Mouse (Mus musculus): ENCODE data around the gene Cep57l1. TPM values are rescaled to one million over a fixed set of nuclear protein-coding genes. Genes with fewer than 3 reads are reported as not detected.
A peak's percentile ranks its signal among the peaks of the same experiment; 100 is the strongest.

The Cep57l1 gene
- 17.5 and 18.9 TPM in 2 replicates for polyA plus RNA-seq (2016; fragmentation: Nextera tagmentation; extraction: Ambion mirVana)

- peak within 1 kb of the TSS; percentile 74 for H3K9ac ChIP-seq
- under 1% methylated on average over 69 of the region's 69 CpGs for WGBS
- no peaks in the 10 kb centered on the region for H3K27me3 ChIP-seq (replicated peaks)
- no peaks in the 10 kb centered on the region for H3K9me3 ChIP-seq
- no peaks in the 10 kb centered on the region for H3K36me3 ChIP-seq
- peak within 1 kb of the TSS; percentile 82 for H3K4me3 ChIP-seq
- peak within 1 kb of the TSS; percentile 77 for H3K4me2 ChIP-seq (replicated peaks)
- peak within 1 kb of the TSS; percentile 84 for H3K27ac ChIP-seq
- H3K4me1 ChIP-seq, result peaks cover 30% of the 10 kb centered on the region
- ATAC-seq (ENCODE audit: low FRiP score, low read depth), result peak; percentile 97
These were observed at the start of gene Cep57l1, which contains the start of gene Sesn1 for GRCm38 (mm10) chr10:41809771-41810563. TSS of gene Cep57l1 (minus strand) at chr10:41809871. TSS of gene Sesn1 (plus strand) at chr10:41809935.

GRCm38 (mm10) chr10:41848721-41849120 lies 39.0 kb upstream of the Cep57l1 start:
- Histone ChIP-seq H3K4me1 (no peaks in the 10 kb centered on the region), H3K36me3 (no peaks in the 10 kb centered on the region), H3K9ac (no peak overlapping the region), H3K4me3 (no peak overlapping the region), H3K27ac (no peak overlapping the region), H3K27me3 (replicated peaks) (no peaks in the 10 kb centered on the region), H3K4me2 (replicated peaks) (no peak overlapping the region), H3K9me3 (no peaks in the 10 kb centered on the region)
- WGBS, result 95% methylated on average over 2 of the region's 2 CpGs
- no peak for ATAC-seq (ENCODE audit: low FRiP score, low read depth)

- Histone ChIP-seq H3K4me2 (replicated peaks) (no peak overlapping the region), H3K36me3 (no peaks in the 10 kb centered on the region), H3K4me3 (no peak overlapping the region), H3K27ac (no peak overlapping the region), H3K9ac (no peak overlapping the region), H3K27me3 (replicated peaks) (no peaks in the 10 kb centered on the region), H3K9me3 (no peaks in the 10 kb centered on the region), H3K4me1 (no peaks in the 10 kb centered on the region)
- no peak for ATAC-seq (ENCODE audit: low FRiP score, low read depth)
- WGBS, result 97% methylated on average over 8 of the region's 8 CpGs
These were observed 38.1 kb upstream of the Cep57l1 start for GRCm38 (mm10) chr10:41847737-41848136.

- H3K9ac ChIP-seq, result no peak overlapping the region
- ATAC-seq (ENCODE audit: low FRiP score, low read depth), result no peak
- no peak overlapping the region for H3K4me3 ChIP-seq
- H3K4me1 ChIP-seq, result no peaks in the 10 kb centered on the region
- H3K27me3 ChIP-seq (replicated peaks), result no peaks in the 10 kb centered on the region
- 0 out of 2 replicates have a peak, but pooled peaks cover 7% of the 10 kb centered on the region for H3K9me3 ChIP-seq
- H3K27ac ChIP-seq, result no peak overlapping the region
- 87% methylated on average over 4 of the region's 4 CpGs for WGBS
- H3K4me2 ChIP-seq (replicated peaks), result no peak overlapping the region
- no peaks in the 10 kb centered on the region for H3K36me3 ChIP-seq
These were observed 29.2 kb upstream of the Cep57l1 start for GRCm38 (mm10) chr10:41838911-41839310.

- 91% methylated on average over 2 of the region's 2 CpGs for WGBS
- no peaks in the 10 kb centered on the region for H3K27me3 ChIP-seq (replicated peaks)
- no peaks in the 10 kb centered on the region for H3K9me3 ChIP-seq
- no peak overlapping the region for H3K4me2 ChIP-seq (replicated peaks)
- H3K9ac ChIP-seq, result no peak overlapping the region
- no peaks in the 10 kb centered on the region for H3K4me1 ChIP-seq
- no peak overlapping the region for H3K4me3 ChIP-seq
- H3K27ac ChIP-seq, result no peak overlapping the region
- no peaks in the 10 kb centered on the region for H3K36me3 ChIP-seq
- ATAC-seq (ENCODE audit: low FRiP score, low read depth), result no peak
These were observed 24.5 kb upstream of the Cep57l1 start for GRCm38 (mm10) chr10:41834131-41834530.

- Histone ChIP-seq H3K9ac (no peak overlapping the region), H3K27ac (no peak overlapping the region), H3K4me2 (replicated peaks) (no peak overlapping the region), H3K27me3 (replicated peaks) (no peaks in the 10 kb centered on the region), H3K36me3 (no peaks in the 10 kb centered on the region), H3K4me1 (no peaks in the 10 kb centered on the region), H3K9me3 (no peaks in the 10 kb centered on the region), H3K4me3 (no peak overlapping the region)
- no peak for ATAC-seq (ENCODE audit: low FRiP score, low read depth)
- 72% methylated on average over 6 of the region's 6 CpGs for WGBS
These were observed 22.5 kb upstream of the Cep57l1 start for GRCm38 (mm10) chr10:41832191-41832590.

GRCm38 (mm10) chr10:41830851-41831522 lies 21.3 kb upstream of the Cep57l1 start:
- Histone ChIP-seq H3K4me3 (no peak overlapping the region), H3K4me2 (replicated peaks) (no peak overlapping the region), H3K36me3 (no peaks in the 10 kb centered on the region), H3K9me3 (no peaks in the 10 kb centered on the region), H3K27ac (no peak overlapping the region), H3K9ac (no peak overlapping the region), H3K4me1 (no peaks in the 10 kb centered on the region), H3K27me3 (replicated peaks) (no peaks in the 10 kb centered on the region)
- no peak for ATAC-seq (ENCODE audit: low FRiP score, low read depth)
- 56% methylated on average over 9 of the region's 9 CpGs for WGBS

GRCm38 (mm10) chr10:41830445-41830844 lies 20.8 kb upstream of the Cep57l1 start:
- Histone ChIP-seq H3K9ac (no peak overlapping the region), H3K9me3 (no peaks in the 10 kb centered on the region), H3K4me2 (replicated peaks) (no peak overlapping the region), H3K4me1 (no peaks in the 10 kb centered on the region), H3K4me3 (no peak overlapping the region), H3K27me3 (replicated peaks) (no peaks in the 10 kb centered on the region), H3K27ac (no peak overlapping the region), H3K36me3 (no peaks in the 10 kb centered on the region)
- ATAC-seq (ENCODE audit: low FRiP score, low read depth), result no peak
- WGBS, result 64% methylated on average over 4 of the region's 4 CpGs

- Histone ChIP-seq H3K9ac (no peak overlapping the region), H3K4me1 (no peaks in the 10 kb centered on the region), H3K27me3 (replicated peaks) (no peaks in the 10 kb centered on the region), H3K27ac (no peak overlapping the region), H3K36me3 (no peaks in the 10 kb centered on the region), H3K9me3 (no peaks in the 10 kb centered on the region), H3K4me3 (no peak overlapping the region), H3K4me2 (replicated peaks) (no peak overlapping the region)
- ATAC-seq (ENCODE audit: low FRiP score, low read depth), result no peak
- WGBS, result 86% methylated on average over 2 of the region's 2 CpGs
These were observed 20.3 kb upstream of the Cep57l1 start for GRCm38 (mm10) chr10:41829980-41830379.

- Histone ChIP-seq H3K36me3 (no peaks in the 10 kb centered on the region), H3K4me1 (no peaks in the 10 kb centered on the region), H3K27me3 (replicated peaks) (no peaks in the 10 kb centered on the region), H3K4me3 (no peak overlapping the region), H3K9ac (no peak overlapping the region), H3K9me3 (no peaks in the 10 kb centered on the region), H3K4me2 (replicated peaks) (no peak overlapping the region), H3K27ac (no peak overlapping the region)
- WGBS, result 85% methylated on average over 5 of the region's 5 CpGs
- ATAC-seq (ENCODE audit: low FRiP score, low read depth), result no peak
These were observed 19.5 kb upstream of the Cep57l1 start for GRCm38 (mm10) chr10:41829191-41829590.

GRCm38 (mm10) chr10:41827784-41828183 lies 18.1 kb upstream of the Cep57l1 start:
- WGBS, result 91% methylated on average over 4 of the region's 4 CpGs
- Histone ChIP-seq H3K36me3 (no peaks in the 10 kb centered on the region), H3K9ac (no peak overlapping the region), H3K27ac (no peak overlapping the region), H3K4me3 (no peak overlapping the region), H3K9me3 (no peaks in the 10 kb centered on the region), H3K27me3 (replicated peaks) (no peaks in the 10 kb centered on the region), H3K4me2 (replicated peaks) (no peak overlapping the region), H3K4me1 (no peaks in the 10 kb centered on the region)
- no peak for ATAC-seq (ENCODE audit: low FRiP score, low read depth)

- no peaks in the 10 kb centered on the region for H3K4me1 ChIP-seq
- H3K36me3 ChIP-seq, result no peaks in the 10 kb centered on the region
- no peak overlapping the region for H3K9ac ChIP-seq
- H3K4me3 ChIP-seq, result no peak overlapping the region
- H3K4me2 ChIP-seq (replicated peaks), result no peak overlapping the region
- H3K27me3 ChIP-seq (replicated peaks), result no peaks in the 10 kb centered on the region
- no peak overlapping the region for H3K27ac ChIP-seq
- WGBS, result 92% methylated on average over 6 of the region's 6 CpGs
- no peak for ATAC-seq (ENCODE audit: low FRiP score, low read depth)
- no peaks in the 10 kb centered on the region for H3K9me3 ChIP-seq
These were observed 16.9 kb upstream of the Cep57l1 start for GRCm38 (mm10) chr10:41826526-41827116.

Data from neural tube, embryonic 12.5 days (tissue).